Mouse (Mus musculus) lung, postnatal 0 days (tissue): ENCODE measurements around the gene Prr14.

Experiments used
- CTCF ChIP-seq: IDR thresholded peaks from 2 replicates; pipeline ENCODE4 v1.5.1; 2016; ENCODE audit warnings: antibody characterized with exemption, mild to moderate bottlenecking
- EP300 ChIP-seq: IDR thresholded peaks from 2 replicates; pipeline ENCODE4 v1.6.1; 2016; ENCODE audit warnings: antibody characterized with exemption, mild to moderate bottlenecking, control low read depth

GRCm38 (mm10) chr7:127435206-127435605 lies 24.2 kb upstream of the Prr14 start:
- TF ChIP-seq EP300 (no peak), CTCF (no peak)
